In genomic region chr14:73473670-73474460, GRCm38 (mm10) we compare ENCODE assay signal across 8 mouse cellular contexts. TPM values are rescaled to one million over a fixed set of nuclear protein-coding genes. Genes with fewer than 3 reads are reported as not detected.
DNase-seq lines count a peak whose midpoint lies in the region; ATAC-seq lines count a peak whose summit lies in the region.

No protein-coding gene starts in this region.

- peak; percentile 82 to 84 for DNase-seq in heart, adult 18-20 months
- peak; percentile 98 for DNase-seq in Muller cell, postnatal 12 days (ENCODE audit: inconsistent ontology term)
- peak; percentile 61 to 80 for DNase-seq in cerebellum, postnatal 4 days (ENCODE audit: low spot score in 2 of 2)
- peak; percentile 38 for DNase-seq in layer of hippocampus, adult 9-11 months
- no peak for DNase-seq in embryo, embryonic 11 days

- no peak for ATAC-seq in heart, embryonic 11.5 days (replicated peaks; ENCODE audit: insufficient number of reproducible peaks, low FRiP score, low TSS enrichment)
- ATAC-seq in heart, embryonic 16.5 days (replicated peaks; ENCODE audit: extremely low read depth, insufficient read depth, low FRiP score), result 0 out of 2 replicates have a peak, but pooled peaks have one; percentile 11
- no peak for ATAC-seq in stomach, embryonic 16.5 days (ENCODE audit: insufficient read depth, low FRiP score)

- no peak overlapping the region for H3K4me3 ChIP-seq in heart, embryonic 11.5 days (ENCODE audit: low read depth, low read length)
- no peak overlapping the region for H3K4me3 ChIP-seq in heart, embryonic 16.5 days (ENCODE audit: low read length)
- H3K4me3 ChIP-seq in stomach, embryonic 16.5 days (replicated peaks; ENCODE audit: low read length), result no peak overlapping the region

- H3K9ac ChIP-seq in heart, embryonic 11.5 days (ENCODE audit: low read depth, low read length), result no peak overlapping the region
- no peak overlapping the region for H3K9ac ChIP-seq in heart, embryonic 16.5 days (ENCODE audit: low read length)
- H3K9ac ChIP-seq in stomach, embryonic 16.5 days (ENCODE audit: low read length), result no peak overlapping the region

- H3K4me1 ChIP-seq in heart, embryonic 11.5 days (ENCODE audit: control insufficient read depth, insufficient read depth, low read length), result peaks cover 4% of the 10 kb centered on the region
- peaks cover 17% of the 10 kb centered on the region for H3K4me1 ChIP-seq in heart, embryonic 16.5 days (ENCODE audit: control insufficient read depth, insufficient read depth, low read length)
- H3K4me1 ChIP-seq in stomach, embryonic 16.5 days (ENCODE audit: control insufficient read depth, insufficient read depth, low read length), result peaks cover 11% of the 10 kb centered on the region

- no peaks in the 10 kb centered on the region for H3K36me3 ChIP-seq in heart, embryonic 11.5 days (ENCODE audit: control insufficient read depth, insufficient read depth, low read length)
- H3K36me3 ChIP-seq in heart, embryonic 16.5 days (ENCODE audit: control insufficient read depth, insufficient read depth), result no peaks in the 10 kb centered on the region
- no peaks in the 10 kb centered on the region for H3K36me3 ChIP-seq in stomach, embryonic 16.5 days (ENCODE audit: control insufficient read depth, insufficient read depth, low read length)

- no peak overlapping the region for H3K27ac ChIP-seq in heart, embryonic 11.5 days (ENCODE audit: low read depth, low read length)
- peak overlapping the region; percentile 33; the same call in 1 of the 2 replicates for H3K27ac ChIP-seq in heart, embryonic 16.5 days (ENCODE audit: low read length)
- peak overlapping the region; percentile 5; the same call in 1 of the 2 replicates for H3K27ac ChIP-seq in stomach, embryonic 16.5 days (ENCODE audit: low read length)

- WGBS in heart, embryonic 11.5 days (ENCODE audit: insufficient replicate concordance), result 27% methylated on average over 3 of the region's 3 CpGs
- 39% methylated on average over 3 of the region's 3 CpGs for WGBS in heart, embryonic 16.5 days
- 29% methylated on average over 3 of the region's 3 CpGs for WGBS in stomach, embryonic 16.5 days

- H3K9me3 ChIP-seq in heart, embryonic 11.5 days (replicated peaks; ENCODE audit: control insufficient read depth, low read length), result no peaks in the 10 kb centered on the region
- H3K9me3 ChIP-seq in heart, embryonic 16.5 days (replicated peaks; ENCODE audit: control insufficient read depth, low read length), result no peaks in the 10 kb centered on the region
- no peaks in the 10 kb centered on the region for H3K9me3 ChIP-seq in stomach, embryonic 16.5 days (replicated peaks; ENCODE audit: control insufficient read depth, low read length)

- H3K27me3 ChIP-seq in heart, embryonic 11.5 days (ENCODE audit: control insufficient read depth, insufficient read depth, low read length), result no peaks in the 10 kb centered on the region
- H3K27me3 ChIP-seq in heart, embryonic 16.5 days (ENCODE audit: control insufficient read depth, insufficient read depth, low read length), result no peaks in the 10 kb centered on the region
- H3K27me3 ChIP-seq in stomach, embryonic 16.5 days (ENCODE audit: control insufficient read depth, insufficient read depth, low read length), result no peaks in the 10 kb centered on the region

- no peak overlapping the region for H3K4me2 ChIP-seq in heart, embryonic 11.5 days
- no peak overlapping the region; the same call in 1 of the 2 replicates for H3K4me2 ChIP-seq in heart, embryonic 16.5 days (ENCODE audit: low read depth, low read length)
- H3K4me2 ChIP-seq in stomach, embryonic 16.5 days (ENCODE audit: low read depth, low read length), result no peak overlapping the region

RNA-seq across cellular contexts. Expression of gene Med4, which starts 36.0 kb away (rescaled TPM):
- total RNA-seq in heart, adult 18-20 months (2021), result 10 to 100 TPM; 21.3 to 23.7 TPM
- 60.8 and 63.8 TPM in 2 replicates for polyA plus RNA-seq in heart, embryonic 11.5 days (2014; fragmentation: Nextera tagmentation; extraction: Ambion mirVana)
- polyA plus RNA-seq in heart, embryonic 16.5 days (2015; fragmentation: Nextera tagmentation; extraction: Ambion mirVana), result 54.1 and 55.5 TPM in 2 replicates
- 68.3 and 68.6 TPM in 2 replicates for polyA plus RNA-seq in stomach, embryonic 16.5 days (2015; fragmentation: Nextera tagmentation; extraction: Ambion mirVana)

RNA-seq across cellular contexts. Expression of gene Sucla2, which starts 51.3 kb away (rescaled TPM):
- 100 to 1,000 TPM; 776 to 832 TPM for total RNA-seq in heart, adult 18-20 months (2021)
- 180 and 205 TPM in 2 replicates for polyA plus RNA-seq in heart, embryonic 11.5 days (2014; fragmentation: Nextera tagmentation; extraction: Ambion mirVana)
- polyA plus RNA-seq in heart, embryonic 16.5 days (2015; fragmentation: Nextera tagmentation; extraction: Ambion mirVana), result 263 and 286 TPM in 2 replicates
- polyA plus RNA-seq in stomach, embryonic 16.5 days (2015; fragmentation: Nextera tagmentation; extraction: Ambion mirVana), result 106 and 122 TPM in 2 replicates
